Mouse (Mus musculus) testis, adult 2 months (tissue): ENCODE measurements around the gene Rab20. TPM values are rescaled to one million over a fixed set of nuclear protein-coding genes. Genes with fewer than 3 reads are reported as not detected.
"Not testable (repeated sequence)": the region's sequence is repeated elsewhere in the genome, so short reads cannot be mapped to it uniquely, and the experiment has no call there.

Source experiments
- H3K27ac ChIP-seq: fragments of 200-500 bp; 2 replicates; pipeline ENCODE4 v1.5.1; 2012; ENCODE audit warnings: low read depth, low read length; ENCODE audit not compliant: control insufficient read depth, insufficient read depth
- H3K27me3 ChIP-seq: fragments of 200-500 bp; 2 replicates; pipeline ENCODE4 v1.6.1; 2012; ENCODE audit warnings: mild to moderate bottlenecking, low read length, moderate library complexity; ENCODE audit not compliant: control insufficient read depth, insufficient read depth
- H3K36me3 ChIP-seq: fragments of 200-500 bp; 2 replicates; pipeline ENCODE4 v1.6.1; 2012; ENCODE audit warnings: mild to moderate bottlenecking, low read length; ENCODE audit not compliant: control insufficient read depth, insufficient read depth
- H3K4me1 ChIP-seq: fragments of 200-500 bp; 2 replicates; pipeline ENCODE4 v1.6.1; 2012; ENCODE audit warnings: low read length; ENCODE audit not compliant: control insufficient read depth, insufficient read depth
- H3K4me3 ChIP-seq: fragments of 200-500 bp; 2 replicates; pipeline ENCODE4 v1.5.1; 2012; ENCODE audit warnings: low read depth, mild to moderate bottlenecking, low read length, moderate library complexity, mixed read lengths; ENCODE audit not compliant: control insufficient read depth
- CTCF ChIP-seq: fragments of 200-500 bp; IDR thresholded peaks from 2 replicates; pipeline ENCODE4 v1.5.1; 2012; ENCODE audit warnings: low read depth, mild to moderate bottlenecking, inconsistent platforms, low read length, moderate library complexity; ENCODE audit not compliant: control insufficient read depth, insufficient read depth, insufficient replicate concordance
- POLR2A ChIP-seq: fragments of 200-500 bp; IDR thresholded peaks from 2 replicates; pipeline ENCODE4 v1.6.1; 2012; ENCODE audit warnings: low read depth, mild to moderate bottlenecking, inconsistent platforms, low read length, moderate library complexity; ENCODE audit not compliant: control insufficient read depth
- polyA plus RNA-seq: library from polyadenylated mRNA; depleted of rRNA; stranded (reverse); fragments of >200 nt; gene quantifications from 2 replicates; pipeline ENCODE4 v1.2.3, GENCODE M21; 2012

Gene Rab20
- polyA plus RNA-seq, 1 experiment = 22.8 TPM

DNA sequence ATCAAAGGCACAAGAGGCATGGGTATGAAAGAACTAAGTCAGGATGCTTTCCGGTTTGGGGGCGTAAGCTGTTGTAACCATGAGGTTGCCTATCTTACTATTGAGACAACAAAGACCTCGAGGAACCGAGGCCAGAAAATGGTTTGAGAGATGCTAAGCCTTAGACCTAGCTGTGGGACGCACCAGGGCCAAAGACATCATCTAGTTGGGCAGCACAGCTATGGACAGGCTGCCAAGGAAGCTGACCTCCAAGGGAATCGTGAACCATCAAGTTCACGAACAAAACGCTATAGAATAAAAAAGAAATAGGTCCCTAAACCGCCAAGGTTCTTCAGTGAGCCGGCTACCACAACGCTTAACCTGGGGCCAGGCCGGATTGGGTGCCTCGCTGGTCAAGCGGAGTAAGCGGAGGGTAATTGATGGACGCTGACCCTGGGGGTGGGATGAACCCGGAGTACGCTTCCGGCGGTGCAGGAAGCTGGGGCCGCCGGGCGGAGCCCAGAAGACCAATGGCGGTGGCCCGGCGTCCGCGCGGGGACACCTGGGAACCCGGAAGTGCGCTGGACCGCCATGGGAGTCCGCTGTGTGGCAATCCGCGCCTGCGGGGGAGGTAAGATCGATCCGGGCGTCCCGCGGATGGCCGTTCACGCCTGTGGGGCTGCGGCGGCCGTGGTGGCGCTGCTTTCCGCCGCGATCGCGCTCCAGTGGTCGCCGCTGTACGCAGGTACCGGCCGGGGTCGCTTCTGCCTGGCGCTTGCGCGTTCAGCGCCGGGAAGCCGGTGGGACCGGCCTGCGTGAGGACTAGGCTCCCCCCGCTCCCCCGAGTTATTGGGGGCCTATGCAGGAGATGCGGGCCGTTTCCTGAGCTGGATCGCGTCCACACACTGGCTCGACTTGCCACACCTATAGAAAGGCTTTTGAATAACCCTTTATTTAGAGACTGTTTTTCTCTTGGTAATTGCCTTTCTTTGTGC, 18.8 kb upstream of the Rab20 start, which contains the start of gene Naxd:
Gene Naxd, plus strand, starts transcription at position 490 of the 974 bp plus-strand sequence.
- Histone ChIP-seq H3K27me3 (no peaks in the 10 kb centered on the region), H3K36me3 (no peaks in the 10 kb centered on the region), H3K4me3 (peak within 1 kb of the TSS; percentile 89), H3K4me1 (peaks cover 4% of the 10 kb centered on the region), H3K27ac (peak within 1 kb of the TSS; percentile 92)
- peak; percentile 81 for TF ChIP-seq POLR2A
- TF ChIP-seq CTCF = no peak

DNA sequence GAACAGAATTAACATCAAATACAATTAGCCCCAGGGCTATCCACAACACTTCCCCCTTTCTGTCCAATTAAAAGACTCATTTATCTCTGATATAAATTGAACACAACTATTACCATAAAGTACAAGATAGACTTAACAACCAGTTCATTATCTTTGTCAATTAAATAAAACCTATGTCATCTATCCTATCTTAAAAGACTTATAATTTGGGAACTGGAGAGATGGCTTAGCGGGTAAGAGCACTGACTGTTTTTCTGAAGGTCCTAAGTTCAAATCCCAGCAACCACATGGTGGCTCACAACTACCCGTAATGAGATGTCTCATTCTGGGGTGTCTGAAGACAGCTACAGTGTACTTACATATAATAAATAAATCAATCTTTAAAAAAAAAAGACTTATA, 13.8 kb upstream of the Rab20 start:
- not testable (repeated sequence) for H3K27me3 ChIP-seq, H3K36me3 ChIP-seq, H3K27ac ChIP-seq, H3K4me3 ChIP-seq, H3K4me1 ChIP-seq

DNA sequence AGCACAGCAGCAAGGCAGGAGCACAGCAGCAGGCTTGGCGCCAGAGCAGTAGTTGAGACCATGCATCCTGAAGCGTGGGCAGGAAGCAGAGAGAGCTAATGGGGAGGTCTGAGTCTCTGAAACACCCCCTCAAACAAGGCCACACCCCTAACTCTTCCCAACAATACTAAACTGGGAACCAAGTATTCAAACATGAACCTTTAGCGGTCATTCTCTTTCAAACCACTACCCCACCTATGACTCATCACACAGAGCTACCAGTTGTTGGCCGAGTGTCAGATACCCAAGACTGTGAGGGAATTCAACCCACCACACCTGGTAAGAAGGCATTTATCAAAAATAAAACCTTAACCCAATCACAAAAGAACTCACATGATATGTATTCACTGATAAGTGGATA, 8.7 kb upstream of the Rab20 start:
- Histone ChIP-seq H3K27me3 (no peaks in the 10 kb centered on the region), H3K4me1 (no peaks in the 10 kb centered on the region)
- TF ChIP-seq CTCF = no peak
- TF ChIP-seq POLR2A = no peak

DNA sequence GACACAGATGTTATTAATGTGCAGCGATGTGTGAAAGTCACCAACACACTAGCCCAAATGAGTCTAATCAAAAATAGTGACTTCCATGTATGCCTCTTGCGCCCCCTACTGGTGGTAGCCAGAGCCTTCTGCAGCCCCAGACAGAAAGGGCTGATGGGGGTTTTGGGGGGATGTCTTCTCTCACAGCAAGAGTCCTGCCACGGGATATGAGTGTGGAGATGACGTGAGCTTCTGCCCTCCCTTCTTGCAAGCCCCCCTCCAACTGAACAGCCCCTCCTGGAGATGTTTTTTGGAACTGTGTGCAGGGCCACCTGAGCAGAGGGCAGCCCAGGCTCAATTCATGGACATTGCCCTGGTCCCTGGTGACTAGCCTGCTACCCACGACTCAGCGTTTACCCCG, 7.6 kb upstream of the Rab20 start:
- H3K27ac ChIP-seq = no peak overlapping the region
- peaks cover 4% of the 10 kb centered on the region for H3K4me1 ChIP-seq
- H3K4me3 ChIP-seq = no peak overlapping the region
- H3K36me3 ChIP-seq = no peaks in the 10 kb centered on the region
- H3K27me3 ChIP-seq = no peaks in the 10 kb centered on the region
- TF ChIP-seq POLR2A = no peak
- TF ChIP-seq CTCF = peak; percentile 79

More for the DNA sequence above, 8.7 kb upstream of the Rab20 start:
- H3K4me3 ChIP-seq = no peak overlapping the region
- no peak overlapping the region for H3K27ac ChIP-seq
- H3K36me3 ChIP-seq = no peaks in the 10 kb centered on the region

DNA sequence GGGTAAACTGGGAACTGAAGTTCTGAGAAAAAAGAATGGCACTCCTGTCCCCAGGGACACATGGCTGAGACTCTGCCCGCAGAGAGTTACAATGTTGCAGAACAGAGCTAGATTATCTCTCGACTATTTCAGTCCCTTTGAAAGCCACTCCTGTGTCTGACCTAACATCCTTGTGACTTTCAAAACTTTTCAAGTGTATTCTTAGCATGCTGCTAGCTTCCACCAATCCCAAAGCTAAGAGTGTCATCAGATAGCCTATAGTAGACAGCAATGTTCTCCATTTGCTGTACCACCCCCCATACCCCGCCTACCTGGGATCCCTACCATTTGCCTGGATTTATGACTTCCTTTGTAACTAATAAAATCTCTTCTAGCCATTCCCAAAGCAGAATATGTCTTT, 4.0 kb upstream of the Rab20 start:
- Histone ChIP-seq H3K27me3 (no peaks in the 10 kb centered on the region), H3K4me1 (peaks cover 27% of the 10 kb centered on the region)
- TF ChIP-seq POLR2A (no peak), CTCF (no peak)

DNA sequence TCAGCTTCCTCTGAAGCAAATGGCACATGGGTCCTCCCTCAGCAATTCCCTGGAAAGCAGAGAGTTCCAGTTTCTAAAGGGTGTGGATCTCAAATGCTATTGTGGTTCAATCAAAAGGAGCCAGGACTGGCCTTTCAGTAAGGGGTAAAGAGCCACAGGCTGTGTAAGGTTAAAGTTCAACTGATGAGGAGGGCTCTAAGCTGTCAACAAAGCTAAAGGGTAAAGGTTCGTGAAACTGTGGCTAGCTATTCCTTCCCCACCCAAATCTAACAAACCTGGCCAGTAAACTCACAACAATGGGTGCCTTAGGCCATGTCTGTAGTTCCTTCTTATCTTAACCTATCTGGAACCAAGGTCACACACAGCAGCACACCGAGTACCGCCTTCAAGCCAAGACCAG, 3.4 kb upstream of the Rab20 start:
- TF ChIP-seq CTCF (no peak), POLR2A (no peak)
- Histone ChIP-seq H3K4me3 (no peak overlapping the region), H3K4me1 (peaks cover 30% of the 10 kb centered on the region), H3K27ac (peak overlapping the region; percentile 24; the same call in 1 of the 2 replicates), H3K36me3 (no peaks in the 10 kb centered on the region), H3K27me3 (no peaks in the 10 kb centered on the region)

More for the DNA sequence above, 4.0 kb upstream of the Rab20 start:
- Histone ChIP-seq H3K27ac (no peak overlapping the region; the same call in 1 of the 2 replicates), H3K4me3 (no peak overlapping the region), H3K36me3 (no peaks in the 10 kb centered on the region)

DNA sequence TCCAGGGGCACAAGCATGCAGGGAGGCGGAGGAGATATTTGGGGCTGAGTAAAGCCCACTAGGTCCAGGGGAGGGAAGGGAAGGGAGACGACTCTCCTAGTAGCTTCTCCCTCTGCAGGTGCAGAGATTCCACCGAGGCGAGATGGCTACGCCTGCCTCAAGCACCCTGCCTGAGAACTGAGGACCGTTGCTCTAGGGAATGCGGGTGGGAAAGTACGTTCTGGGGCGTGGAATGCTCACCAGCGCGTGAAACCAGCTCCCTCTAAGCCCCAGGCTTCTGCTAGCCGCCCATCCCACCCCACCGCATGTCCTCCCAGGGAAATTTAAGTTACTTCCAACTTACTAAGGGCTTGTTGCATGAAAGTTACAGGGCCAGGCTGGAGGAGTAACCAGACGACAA, 1.1 kb upstream of the Rab20 start:
- H3K36me3 ChIP-seq = no peaks in the 10 kb centered on the region
- peaks cover 36% of the 10 kb centered on the region for H3K4me1 ChIP-seq
- peak overlapping the region; percentile 77 for H3K27ac ChIP-seq
- no peaks in the 10 kb centered on the region for H3K27me3 ChIP-seq
- peak overlapping the region; percentile 71 for H3K4me3 ChIP-seq
- TF ChIP-seq POLR2A (peak; percentile 77; the same call in 1 of the 2 replicates), CTCF (no peak)
